Mouse (Mus musculus) heart, embryonic 16.5 days (tissue): ENCODE measurements around the gene Aknad1. TPM values are rescaled to one million over a fixed set of nuclear protein-coding genes. Genes with fewer than 3 reads are reported as not detected.

Source experiments
- ATAC-seq: fragments of 200-750 bp; cut with Nextera tagmentation; replicated peaks from 2 replicates; pipeline ENCODE4 v1.8.0; 2017; ENCODE audit warnings: moderate number of reproducible peaks; ENCODE audit not compliant: insufficient read depth, low FRiP score; ENCODE audit errors: extremely low read depth
- H3K27ac ChIP-seq: fragments of 300-500 bp; sonication (generic); 2 replicates; pipeline ENCODE4 v1.5.1; 2014; ENCODE audit warnings: mild to moderate bottlenecking, low read length, control low read depth, moderate library complexity
- H3K27me3 ChIP-seq: fragments of 300-500 bp; sonication (generic); 2 replicates; pipeline ENCODE4 v1.6.1; 2014; ENCODE audit warnings: low read length, mixed read lengths; ENCODE audit not compliant: control insufficient read depth, insufficient read depth
- H3K36me3 ChIP-seq: fragments of 300-500 bp; sonication (generic); 2 replicates; pipeline ENCODE4 v1.6.1; 2014; ENCODE audit not compliant: control insufficient read depth, insufficient read depth
- H3K4me1 ChIP-seq: fragments of 300-500 bp; sonication (generic); 2 replicates; pipeline ENCODE4 v1.6.1; 2014; ENCODE audit warnings: low read length, mixed read lengths; ENCODE audit not compliant: control insufficient read depth, insufficient read depth
- H3K4me2 ChIP-seq: fragments of 300-500 bp; sonication (generic); 2 replicates; pipeline ENCODE4 v1.6.1; 2014; ENCODE audit warnings: low read depth, mild to moderate bottlenecking, control low read depth, low read length
- H3K4me3 ChIP-seq: fragments of 300-500 bp; sonication (generic); 2 replicates; pipeline ENCODE4 v1.5.1; 2014; ENCODE audit warnings: mild to moderate bottlenecking, control low read depth, low read length
- H3K9ac ChIP-seq: fragments of 300-500 bp; sonication (generic); 2 replicates; pipeline ENCODE4 v1.6.1; 2014; ENCODE audit warnings: low read length, control low read depth
- H3K9me3 ChIP-seq: fragments of 300-500 bp; sonication (generic); replicated peaks from 2 replicates; pipeline ENCODE4 v1.6.1; 2016; ENCODE audit warnings: low read length; ENCODE audit not compliant: control insufficient read depth
- WGBS: fragments of 180-500 bp; shearing (Covaris S2); extraction: QIAGEN DNeasy Blood & Tissue Kit; methylation state at CpG from one replicate; pipeline ENCODE4 v1.1.7; 2014; 5-methylcytosine and 5-hydroxymethylcytosine counted together
- polyA plus RNA-seq: library from polyadenylated mRNA; unstranded; fragments of >200 nt; fragmentation: Nextera tagmentation; extraction: Ambion mirVana; gene quantifications from 2 replicates; pipeline ENCODE4 v1.2.1, GENCODE M21; 2015

Aknad1 gene
- polyA plus RNA-seq, 1 experiment from 2014 or later, result not detected

GRCm38 (mm10) chr3:108757570-108757969 is 18.1 kb downstream of the Aknad1 start:
- 54% methylated on average over 9 of the region's 9 CpGs for WGBS
- Histone ChIP-seq H3K9me3 (no peaks in the 10 kb centered on the region), H3K36me3 (no peaks in the 10 kb centered on the region), H3K27me3 (peaks cover 2% of the 10 kb centered on the region; the same call in 1 of the 2 replicates), H3K4me3 (no peak overlapping the region), H3K4me2 (no peak overlapping the region), H3K4me1 (no peaks in the 10 kb centered on the region), H3K27ac (no peak overlapping the region), H3K9ac (no peak overlapping the region)
- ATAC-seq, result no peak

DNA sequence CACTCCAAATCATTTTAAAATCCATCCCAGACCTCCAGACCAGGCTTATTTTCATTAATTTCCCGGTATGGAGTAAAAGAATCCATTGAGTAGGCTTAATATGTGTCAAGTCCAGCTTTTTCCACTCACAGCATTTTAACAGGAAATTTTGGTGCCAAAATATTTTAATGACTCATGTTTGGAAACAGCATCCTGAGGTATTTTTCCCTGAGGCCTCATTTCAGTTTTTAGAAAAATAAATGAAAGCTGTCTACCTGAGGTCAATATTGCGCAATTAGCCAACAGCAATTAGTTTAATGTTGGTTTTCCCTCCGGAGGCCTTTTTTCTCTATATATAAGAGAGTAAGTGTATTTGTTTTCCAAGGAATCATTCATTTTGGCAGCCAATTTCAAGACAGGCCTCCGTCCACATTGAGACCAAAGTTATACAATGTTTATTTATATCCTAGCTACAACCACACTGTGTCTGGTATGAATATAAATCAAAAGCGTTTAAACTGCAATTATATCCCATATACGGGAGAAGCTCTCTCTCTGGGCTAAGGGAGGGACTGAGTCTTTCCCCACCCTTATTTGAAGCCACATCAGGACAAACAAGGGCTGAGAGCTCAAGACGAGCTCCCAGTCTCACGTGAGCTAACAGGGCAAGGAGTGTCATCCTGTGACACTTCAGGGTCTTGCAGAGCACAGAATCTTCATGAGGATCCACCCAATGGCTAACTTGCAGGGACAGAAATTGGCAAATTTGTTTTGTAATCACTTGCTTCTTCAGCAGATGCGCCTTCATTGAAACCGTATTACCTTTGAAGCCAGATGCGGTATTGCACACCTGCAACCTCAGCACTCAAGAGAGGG is 20.3 kb downstream of the Aknad1 start:
- peak overlapping the region; percentile 43; the same call in 1 of the 2 replicates for H3K27ac ChIP-seq
- no peaks in the 10 kb centered on the region for H3K36me3 ChIP-seq
- WGBS, result 67% methylated on average over 11 of the region's 11 CpGs
- H3K4me1 ChIP-seq, result no peaks in the 10 kb centered on the region
- ATAC-seq, result no peak
- peaks cover 5% of the 10 kb centered on the region; the same call in 1 of the 2 replicates for H3K27me3 ChIP-seq
- H3K4me2 ChIP-seq, result no peak overlapping the region
- H3K4me3 ChIP-seq, result no peak overlapping the region
- no peaks in the 10 kb centered on the region for H3K9me3 ChIP-seq
- H3K9ac ChIP-seq, result no peak overlapping the region

DNA sequence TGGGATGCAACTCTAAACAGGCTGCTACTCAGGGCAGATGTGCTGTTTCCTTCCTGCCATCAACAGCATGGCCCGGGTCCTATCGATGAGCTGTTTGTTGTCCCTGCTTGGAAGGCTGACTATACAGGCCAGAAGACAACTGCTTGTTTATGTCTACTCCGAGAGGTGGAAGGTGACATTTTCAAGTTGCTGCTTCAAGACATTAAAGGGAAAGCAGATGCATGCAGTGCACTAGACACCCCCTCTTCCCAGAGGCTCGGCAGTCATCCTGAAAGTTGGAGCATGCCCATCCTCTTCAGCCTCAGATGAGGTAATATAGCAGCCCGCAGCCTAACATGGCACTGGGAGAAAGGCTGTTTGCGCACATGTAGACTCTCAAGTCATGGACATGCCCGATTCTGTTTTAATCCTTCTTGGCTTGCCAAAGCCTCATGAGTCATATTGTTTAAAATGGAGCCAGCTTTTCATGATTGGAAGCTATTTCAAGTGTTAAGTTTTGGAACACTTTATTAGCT is 23.2 kb downstream of the Aknad1 start:
- Histone ChIP-seq H3K36me3 (no peaks in the 10 kb centered on the region), H3K27ac (no peak overlapping the region), H3K9ac (no peak overlapping the region), H3K9me3 (no peaks in the 10 kb centered on the region), H3K4me3 (no peak overlapping the region), H3K27me3 (0 out of 2 replicates have a peak, but pooled peaks cover 3% of the 10 kb centered on the region), H3K4me2 (no peak overlapping the region), H3K4me1 (no peaks in the 10 kb centered on the region)
- ATAC-seq, result no peak
- 71% methylated on average over 7 of the region's 7 CpGs for WGBS

DNA sequence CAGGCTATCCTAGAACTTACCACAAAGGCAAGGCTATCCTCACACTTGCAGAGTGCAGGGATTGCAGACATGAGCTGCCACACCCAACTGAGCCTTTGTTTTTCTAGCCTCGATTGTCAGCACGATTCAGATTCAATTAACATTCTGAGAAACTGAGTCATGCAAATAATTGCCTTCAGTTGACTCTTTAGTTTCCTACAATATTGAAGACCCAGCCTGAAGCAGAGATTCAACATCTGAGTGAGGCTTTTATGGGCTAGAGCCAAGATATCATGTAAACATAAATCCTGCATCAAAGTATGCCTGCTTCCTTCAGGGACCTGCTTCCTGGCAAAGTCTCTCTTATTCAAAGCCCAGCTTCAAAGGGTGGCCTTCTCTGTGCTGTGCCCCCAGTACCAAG is 24.2 kb downstream of the Aknad1 start:
- no peak overlapping the region for H3K9ac ChIP-seq
- H3K4me3 ChIP-seq, result no peak overlapping the region
- H3K27ac ChIP-seq, result no peak overlapping the region
- WGBS, result 64% methylated on average over 2 of the region's 2 CpGs
- no peaks in the 10 kb centered on the region for H3K9me3 ChIP-seq
- ATAC-seq, result no peak
- no peaks in the 10 kb centered on the region for H3K4me1 ChIP-seq
- 0 out of 2 replicates have a peak, but pooled peaks cover 3% of the 10 kb centered on the region for H3K27me3 ChIP-seq
- H3K36me3 ChIP-seq, result no peaks in the 10 kb centered on the region
- H3K4me2 ChIP-seq, result no peak overlapping the region

DNA sequence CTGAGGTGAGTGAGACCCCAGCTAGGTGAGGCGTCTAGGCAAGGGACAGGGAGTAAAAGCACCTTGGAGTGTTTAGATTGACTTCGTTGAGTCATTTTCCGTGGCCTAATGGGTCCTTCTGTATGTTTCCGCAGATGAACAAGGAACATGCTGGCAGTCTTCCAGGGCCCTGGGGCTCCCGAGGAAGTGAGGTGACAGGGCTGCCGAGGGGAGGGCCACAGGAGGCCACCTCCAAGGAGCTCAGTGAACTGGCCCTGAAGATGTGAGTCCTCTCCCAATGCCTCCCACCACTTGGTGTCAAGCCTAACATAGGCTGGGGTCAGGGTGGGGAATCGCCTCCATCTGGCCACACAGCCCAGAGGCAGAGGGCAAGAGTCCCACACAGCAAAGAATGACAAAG is 25.5 kb downstream of the Aknad1 start:
- no peak overlapping the region for H3K9ac ChIP-seq
- H3K9me3 ChIP-seq, result no peaks in the 10 kb centered on the region
- no peak overlapping the region for H3K4me3 ChIP-seq
- 0 out of 2 replicates have a peak, but pooled peaks cover 3% of the 10 kb centered on the region for H3K27me3 ChIP-seq
- H3K4me1 ChIP-seq, result no peaks in the 10 kb centered on the region
- 42% methylated on average over 7 of the region's 7 CpGs for WGBS
- no peak overlapping the region for H3K27ac ChIP-seq
- no peak overlapping the region for H3K4me2 ChIP-seq
- ATAC-seq, result no peak
- H3K36me3 ChIP-seq, result no peaks in the 10 kb centered on the region

- no peak overlapping the region for H3K4me3 ChIP-seq
- H3K36me3 ChIP-seq, result no peaks in the 10 kb centered on the region
- no peak for ATAC-seq
- WGBS, result 82% methylated on average over 7 of the region's 7 CpGs
- no peaks in the 10 kb centered on the region for H3K9me3 ChIP-seq
- no peak overlapping the region for H3K9ac ChIP-seq
- H3K4me1 ChIP-seq, result no peaks in the 10 kb centered on the region
- 0 out of 2 replicates have a peak, but pooled peaks cover 3% of the 10 kb centered on the region for H3K27me3 ChIP-seq
- no peak overlapping the region for H3K4me2 ChIP-seq
- H3K27ac ChIP-seq, result no peak overlapping the region
Observed at GRCm38 (mm10) chr3:108765476-108765875, 26.0 kb downstream of the Aknad1 start.

DNA sequence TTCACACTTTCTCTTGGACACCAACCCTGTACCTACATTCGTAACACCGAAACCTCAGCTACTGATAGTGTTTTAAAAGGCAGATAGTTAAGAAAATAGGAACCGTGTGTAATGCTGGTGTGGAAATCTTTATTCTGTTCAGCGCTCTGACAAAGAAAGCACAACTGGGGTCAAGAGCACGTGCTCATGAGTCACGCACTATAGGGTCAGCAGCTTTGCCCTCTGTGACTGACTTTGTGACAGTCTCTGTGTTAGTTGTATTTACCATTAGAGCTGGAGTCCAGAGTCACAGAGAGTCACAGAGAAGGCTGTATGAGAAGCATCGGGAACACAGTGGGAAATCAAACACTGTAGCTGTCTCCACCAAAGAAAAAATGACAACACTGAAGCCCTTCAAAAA is 27.5 kb downstream of the Aknad1 start:
- no peak overlapping the region for H3K9ac ChIP-seq
- 73% methylated on average over 7 of the region's 7 CpGs for WGBS
- H3K4me2 ChIP-seq, result no peak overlapping the region
- no peak overlapping the region for H3K4me3 ChIP-seq
- ATAC-seq, result no peak
- H3K36me3 ChIP-seq, result no peaks in the 10 kb centered on the region
- no peaks in the 10 kb centered on the region for H3K4me1 ChIP-seq
- H3K9me3 ChIP-seq, result no peaks in the 10 kb centered on the region
- H3K27me3 ChIP-seq, result 0 out of 2 replicates have a peak, but pooled peaks cover 3% of the 10 kb centered on the region
- no peak overlapping the region for H3K27ac ChIP-seq

GRCm38 (mm10) chr3:108767416-108767815 is 28.0 kb downstream of the Aknad1 start:
- H3K4me3 ChIP-seq, result no peak overlapping the region
- H3K27ac ChIP-seq, result no peak overlapping the region
- H3K4me1 ChIP-seq, result no peaks in the 10 kb centered on the region
- WGBS, result 61% methylated on average over 10 of the region's 10 CpGs
- no peak overlapping the region for H3K4me2 ChIP-seq
- H3K9me3 ChIP-seq, result no peaks in the 10 kb centered on the region
- ATAC-seq, result no peak
- H3K27me3 ChIP-seq, result 0 out of 2 replicates have a peak, but pooled peaks cover 3% of the 10 kb centered on the region
- H3K36me3 ChIP-seq, result no peaks in the 10 kb centered on the region
- H3K9ac ChIP-seq, result no peak overlapping the region

DNA sequence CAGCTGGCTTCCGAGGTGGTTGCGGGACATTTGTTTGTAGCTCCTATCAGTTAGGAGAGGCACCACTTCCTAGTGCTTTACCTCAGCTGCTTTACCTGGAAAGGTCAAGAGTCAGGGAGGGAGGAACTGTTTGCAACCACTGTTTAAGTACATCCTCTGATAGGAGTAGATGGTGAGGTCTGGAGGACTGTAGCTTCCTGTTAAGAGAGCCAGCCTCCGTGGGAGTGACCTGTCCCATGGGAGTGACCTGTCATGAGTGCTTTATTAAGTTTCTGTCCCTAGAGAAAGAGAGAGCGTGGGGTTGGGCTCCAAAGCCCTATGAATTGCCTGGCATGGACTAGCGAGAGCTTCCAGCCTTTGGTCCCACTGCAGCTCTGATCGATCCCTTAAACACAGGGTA is 30.1 kb downstream of the Aknad1 start:
- no peak overlapping the region for H3K4me2 ChIP-seq
- H3K9me3 ChIP-seq, result no peaks in the 10 kb centered on the region
- no peak overlapping the region for H3K9ac ChIP-seq
- H3K4me3 ChIP-seq, result no peak overlapping the region
- no peaks in the 10 kb centered on the region for H3K27me3 ChIP-seq
- no peaks in the 10 kb centered on the region for H3K4me1 ChIP-seq
- WGBS, result 64% methylated on average over 6 of the region's 6 CpGs
- H3K36me3 ChIP-seq, result no peaks in the 10 kb centered on the region
- ATAC-seq, result no peak
- no peak overlapping the region for H3K27ac ChIP-seq
